Mouse (Mus musculus) ES-E14 (cell line): ENCODE results near the gene Slc7a11. TPM values are rescaled to one million over a fixed set of nuclear protein-coding genes. Genes with fewer than 3 reads are reported as not detected.

Source experiments
- DNase-seq: peaks from one replicate; pipeline ENCODE4 v3.0.0-alpha.2; 2013; ENCODE audit warnings: low read depth, low spot score
- H3K27ac ChIP-seq: 2 replicates; pipeline ENCODE4 v1.5.1; 2012; ENCODE audit warnings: low read depth, mild to moderate bottlenecking, low read length, moderate library complexity, mixed read lengths; ENCODE audit not compliant: poor library complexity, insufficient read depth, severe bottlenecking
- H3K36me3 ChIP-seq: 2 replicates; pipeline ENCODE4 v1.6.1; 2012; ENCODE audit warnings: mild to moderate bottlenecking, low read length, moderate library complexity, mixed read lengths; ENCODE audit not compliant: control insufficient read depth, poor library complexity, insufficient read depth, severe bottlenecking
- H3K4me1 ChIP-seq, 2 experiments: fragments of 150-350 bp in 1 of 2; sonication (generic) in 1 of 2; 2 replicates each; pipeline ENCODE4 v1.6.1; 2012; ENCODE audit warnings: low read length in 2 of 2, mild to moderate bottlenecking in 1 of 2, mixed read lengths in 1 of 2; ENCODE audit not compliant: control insufficient read depth in 2 of 2, insufficient read depth in 2 of 2, poor library complexity in 1 of 2
- H3K4me3 ChIP-seq, 2 experiments: fragments of 150-350 bp in 1 of 2; sonication (generic) in 1 of 2; 2 replicates each; pipeline ENCODE4 v1.5.1; 2012; ENCODE audit warnings: low read length in 2 of 2, low read depth in 1 of 2, mild to moderate bottlenecking in 1 of 2, mixed read lengths in 1 of 2; ENCODE audit not compliant: insufficient read depth in 1 of 2, poor library complexity in 1 of 2, severe bottlenecking in 1 of 2
- H3K9ac ChIP-seq: 2 replicates; pipeline ENCODE4 v1.6.1; 2012; ENCODE audit warnings: low read depth, mild to moderate bottlenecking, low read length, mixed read lengths; ENCODE audit not compliant: poor library complexity, insufficient read depth, severe bottlenecking
- H3K9me3 ChIP-seq: fragments of 150-350 bp; sonication (generic); 2 replicates; pipeline ENCODE4 v1.6.1; 2012; ENCODE audit warnings: low read depth, mild to moderate bottlenecking, low read length; ENCODE audit not compliant: control insufficient read depth, insufficient read depth
- CHD2 ChIP-seq: IDR thresholded peaks from 2 replicates; pipeline ENCODE4 v1.6.1; 2014; ENCODE audit warnings: mild to moderate bottlenecking, low read depth, low read length, inconsistent platforms
- HCFC1 ChIP-seq: IDR thresholded peaks from 2 replicates; pipeline ENCODE4 v1.6.1; 2012; ENCODE audit warnings: low read length, inconsistent platforms, borderline replicate concordance; ENCODE audit not compliant: insufficient read depth
- MAFK ChIP-seq: IDR thresholded peaks from 2 replicates; pipeline ENCODE4 v1.6.1; 2014; ENCODE audit warnings: mild to moderate bottlenecking, low read depth, low read length, inconsistent platforms; ENCODE audit not compliant: insufficient read depth
- ZC3H11A ChIP-seq: IDR thresholded peaks from 2 replicates; pipeline ENCODE4 v1.6.1; 2012; ENCODE audit warnings: low read depth, mild to moderate bottlenecking, inconsistent platforms, low read length, borderline replicate concordance
- ZNF384 ChIP-seq: IDR thresholded peaks from 2 replicates; pipeline ENCODE4 v1.6.1; 2012; ENCODE audit warnings: low read depth, low read length, inconsistent platforms
- in situ Hi-C, 2 experiments: fragments of 600-800 bp; cut with MboI; formaldehyde crosslinking; loops; one replicate each; pipeline ENCODE4 v1.15.1; 2025; ENCODE audit warnings: low sequenced_read_pairs in 2 of 2, inconsistent platforms in 1 of 2; ENCODE audit not compliant: unreplicated experiment in 2 of 2
- total RNA-seq: library from RNA; depleted of rRNA; stranded (reverse); fragments of 300-350 nt; gene quantifications from 2 replicates; pipeline ENCODE4 v1.2.3, GENCODE M21; 2012

Slc7a11 gene
- total RNA-seq, 1 experiment: 2.1 TPM

GRCm38 (mm10) chr3:49908426-49909341 lies 534.7 kb downstream of the Slc7a11 start:
- no peaks in the 10 kb centered on the region for H3K4me1 ChIP-seq
- no peaks in the 10 kb centered on the region for H3K9me3 ChIP-seq
- H3K4me3 ChIP-seq: no peak overlapping the region
- no peak overlapping the region for H3K27ac ChIP-seq
- in situ Hi-C loops: no loop called here
- DNase-seq: no peak
- H3K9ac ChIP-seq: no peak overlapping the region
- H3K36me3 ChIP-seq: no peaks in the 10 kb centered on the region
- TF ChIP-seq MAFK (no peak), ZC3H11A (no peak), ZNF384 (no peak)

- in situ Hi-C loops: no loop called here
- TF ChIP-seq CHD2 (no peak), HCFC1 (no peak), ZNF384 (no peak), ZC3H11A (no peak), MAFK (no peak)
- Histone ChIP-seq H3K9ac (no peak overlapping the region), H3K27ac (no peak overlapping the region), H3K4me1 (no peaks in the 10 kb centered on the region), H3K36me3 (no peaks in the 10 kb centered on the region), H3K4me3 (no peak overlapping the region), H3K9me3 (no peaks in the 10 kb centered on the region)
- no peak for DNase-seq
Observed at GRCm38 (mm10) chr3:49893945-49894344, 549.5 kb downstream of the Slc7a11 start.

DNA sequence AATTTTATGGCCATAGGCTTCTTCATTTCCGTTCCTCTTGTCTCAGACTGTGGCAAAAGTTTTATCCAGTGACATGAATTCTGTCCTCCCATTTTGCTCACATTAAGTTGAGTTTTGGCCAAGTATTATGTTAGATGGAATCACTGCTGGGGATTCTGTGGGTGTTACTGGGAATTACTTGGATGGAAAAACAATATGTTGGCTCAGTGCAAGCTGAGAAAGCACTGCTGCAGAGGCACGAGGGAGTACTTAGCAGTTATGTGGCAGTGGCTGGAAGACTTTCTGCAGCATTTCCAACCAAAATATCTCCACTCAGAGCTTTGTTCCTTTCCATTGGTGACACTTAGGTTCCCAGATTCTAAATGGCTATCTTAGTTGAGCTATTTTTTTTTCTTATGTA lies 556.1 kb downstream of the Slc7a11 start:
- no peak for DNase-seq
- no peak overlapping the region for H3K4me3 ChIP-seq
- in situ Hi-C loops: no loop called here
- H3K9ac ChIP-seq: no peak overlapping the region
- H3K27ac ChIP-seq: no peak overlapping the region
- TF ChIP-seq ZNF384 (no peak), CHD2 (no peak), ZC3H11A (no peak), MAFK (no peak), HCFC1 (no peak)
- H3K36me3 ChIP-seq: no peaks in the 10 kb centered on the region
- no peaks in the 10 kb centered on the region for H3K9me3 ChIP-seq
- no peaks in the 10 kb centered on the region for H3K4me1 ChIP-seq

GRCm38 (mm10) chr3:49886220-49886945 lies 557.0 kb downstream of the Slc7a11 start:
- no peaks in the 10 kb centered on the region for H3K36me3 ChIP-seq
- in situ Hi-C loops: no loop called here
- H3K9ac ChIP-seq: no peak overlapping the region
- no peak overlapping the region for H3K4me3 ChIP-seq
- H3K9me3 ChIP-seq: no peaks in the 10 kb centered on the region
- TF ChIP-seq MAFK (no peak), ZC3H11A (no peak), CHD2 (no peak), HCFC1 (no peak), ZNF384 (no peak)
- DNase-seq: no peak
- H3K27ac ChIP-seq: no peak overlapping the region
- H3K4me1 ChIP-seq: no peaks in the 10 kb centered on the region
